Mouse (Mus musculus): ENCODE results near the gene Phkg2. TPM values are rescaled to one million over a fixed set of nuclear protein-coding genes. Genes with fewer than 3 reads are reported as not detected.

Phkg2 gene
- 10 to 100 TPM; 35.4 to 43.1 TPM for total RNA-seq (2021)
- long read RNA-seq, experiment 1, transcript Phkg2-201 (10 exons, 1,570 nt) = major isoform, 14 of 32 reads
- long read RNA-seq, experiment 1, partial matches to known transcripts = 1 of 32 reads
- long read RNA-seq, experiment 1, other reads (novel, unspliced or antisense) = 17 of 32 reads
- long read RNA-seq, experiment 2, partial matches to known transcripts = 0 of 8 reads
- long read RNA-seq, experiment 2, other reads (novel, unspliced or antisense) = 5 of 8 reads

DNA sequence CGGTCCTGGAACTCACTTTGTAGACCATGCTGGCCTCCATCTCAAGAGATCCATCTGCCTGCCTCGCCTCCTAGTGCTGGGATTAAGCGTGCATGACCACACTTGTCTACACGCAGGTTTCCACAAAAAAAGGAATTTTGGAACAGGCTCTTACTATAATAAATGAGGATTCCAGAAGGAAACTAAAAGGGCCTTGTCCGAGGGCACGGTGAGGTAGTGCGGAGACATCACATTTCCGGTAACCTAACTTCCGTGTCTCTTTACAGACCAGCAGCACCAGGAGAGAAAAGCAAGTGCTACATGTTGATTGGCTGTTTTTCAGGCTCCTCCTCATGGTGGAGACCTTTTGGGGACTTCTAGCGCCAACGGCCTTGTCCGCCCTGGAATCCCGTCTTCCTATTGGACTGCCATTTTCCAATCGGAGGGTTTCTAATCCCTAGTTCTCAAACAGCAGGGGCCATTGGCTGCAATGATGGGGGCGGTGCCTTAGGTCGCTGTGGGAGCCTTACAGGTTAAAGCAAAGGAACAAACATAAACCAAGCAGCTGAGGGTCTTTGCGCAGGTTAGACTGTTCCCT is at the start of gene Phkg2:
Phkg2 (plus strand) TSS at position 446 of the 577 bp plus-strand sequence.
- peak; percentile 93 to 94 for DNase-seq

DNA sequence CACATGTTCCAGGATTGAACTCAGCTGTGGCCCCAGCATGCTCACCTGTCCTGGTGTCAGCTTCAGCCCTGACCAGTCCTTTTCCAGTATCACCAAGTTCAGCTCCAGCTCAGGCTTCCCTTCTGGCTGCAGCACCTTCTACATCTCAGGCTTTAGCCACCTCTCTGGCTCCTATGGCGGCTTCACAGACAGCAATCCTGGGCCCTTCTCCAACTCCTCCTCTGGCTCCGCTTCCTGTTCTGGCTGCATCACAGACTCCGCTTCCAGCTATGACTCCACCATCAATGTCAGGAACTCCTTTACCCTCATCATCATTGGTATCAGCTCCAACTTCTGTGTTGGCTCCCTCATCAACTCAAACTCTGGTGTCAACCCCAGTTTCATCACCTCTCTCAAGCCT is 31.5 kb upstream of the Phkg2 start:
- no peak for DNase-seq

DNA sequence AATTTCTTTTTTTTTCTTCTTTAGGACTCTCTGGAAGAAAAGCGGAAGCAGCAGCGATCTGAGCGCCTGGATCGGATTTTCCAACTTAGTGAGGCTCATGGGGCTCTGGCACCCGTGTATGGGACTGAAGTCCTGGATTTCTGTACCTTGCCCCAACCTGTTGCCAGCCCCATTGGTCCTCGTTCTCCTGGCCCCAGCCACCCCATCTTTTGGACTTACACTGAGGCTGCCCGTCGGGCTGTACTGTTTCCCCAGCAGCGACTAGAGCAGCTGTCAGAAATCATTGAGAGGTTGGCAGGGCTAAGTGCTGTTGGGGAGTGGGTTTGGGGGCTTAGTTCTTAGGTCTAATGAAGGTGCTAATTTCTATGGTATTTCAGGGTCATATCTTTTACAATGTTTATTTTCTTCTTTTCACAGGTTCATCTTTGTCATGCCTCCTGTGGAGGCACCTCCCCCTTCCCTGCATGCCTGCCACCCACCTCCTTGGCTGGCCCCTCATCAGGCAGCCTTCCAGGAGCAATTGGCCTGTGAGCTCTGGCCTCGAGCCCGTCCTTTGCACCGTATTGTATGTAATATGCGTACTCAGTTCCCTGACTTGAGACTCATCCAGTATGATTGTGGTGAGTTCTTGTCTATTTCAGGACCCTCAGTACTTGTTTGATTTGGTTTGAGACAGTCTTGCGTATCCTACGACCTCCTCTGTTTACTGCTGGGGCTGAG is 23.9 kb upstream of the Phkg2 start:
- peak in 1 of 2 experiments; percentile 51 for DNase-seq

DNA sequence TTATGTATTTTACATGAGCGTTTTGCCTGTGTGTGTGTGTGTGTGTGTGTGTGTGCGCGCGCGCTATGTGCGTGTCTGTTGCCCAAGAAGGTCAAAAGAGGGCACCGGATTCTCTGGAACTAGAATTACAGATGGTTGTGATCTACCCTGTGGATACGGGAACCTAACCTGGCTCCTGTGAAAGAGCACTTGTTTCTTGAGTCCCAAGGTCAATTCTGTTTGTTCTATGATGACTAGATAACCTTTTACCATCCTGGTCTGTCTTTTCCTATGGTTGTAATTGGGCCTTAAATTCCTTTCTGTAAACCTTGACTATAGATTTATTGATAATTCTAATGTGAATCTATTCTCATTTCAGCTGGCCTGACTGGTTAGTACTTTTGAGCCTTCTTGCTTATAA is 21.6 kb upstream of the Phkg2 start:
- DNase-seq = no peak

DNA sequence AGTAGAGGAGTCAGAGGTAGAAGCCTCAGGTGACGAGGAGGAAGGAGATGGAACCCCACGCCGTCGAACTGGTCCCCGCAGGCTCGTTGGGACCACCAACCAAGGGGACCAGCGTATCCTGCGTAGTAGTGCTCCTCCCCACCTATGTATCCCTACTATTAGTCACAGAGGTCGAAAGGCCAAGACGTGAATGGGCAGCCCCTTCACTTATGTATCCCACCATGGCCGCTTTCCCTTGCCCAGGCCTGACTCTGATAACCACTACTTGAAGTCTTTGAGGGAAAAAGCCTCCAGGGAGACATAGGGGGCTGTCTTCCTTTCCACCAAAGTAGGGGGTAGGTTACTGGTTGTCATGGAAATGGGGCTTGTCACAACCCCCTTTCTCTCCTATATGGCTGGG is 12.6 kb upstream of the Phkg2 start:
- no peak for DNase-seq

DNA sequence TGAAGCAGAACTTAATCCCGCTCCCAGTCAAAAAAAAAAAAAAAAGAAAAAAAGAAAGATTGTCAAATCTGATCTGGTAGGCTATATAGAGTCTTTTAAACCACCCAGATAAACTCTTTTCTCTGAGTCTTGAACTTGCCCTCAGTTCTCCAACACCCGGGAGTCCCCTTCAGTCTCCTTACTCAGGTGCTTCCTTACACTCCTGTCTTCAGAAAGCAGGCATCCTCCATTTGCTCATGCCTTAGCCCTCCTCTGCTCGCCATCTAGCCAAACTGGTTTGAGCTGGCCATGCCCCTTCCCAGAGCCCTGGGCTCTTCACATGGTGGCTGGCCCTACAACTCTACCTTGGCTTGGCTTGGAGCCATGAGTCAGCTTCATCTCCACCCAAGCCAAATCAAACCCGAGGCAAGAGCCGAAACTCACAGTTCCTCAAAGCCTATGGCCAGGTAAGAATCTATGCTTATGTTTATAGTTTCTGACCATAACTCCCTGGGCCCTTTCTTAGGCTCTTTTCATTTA is 11.7 kb upstream of the Phkg2 start, which contains the start of gene Tmem265:
Tmem265 (plus strand) TSS at position 51 of the 519 bp plus-strand sequence.
- no peak for DNase-seq

DNA sequence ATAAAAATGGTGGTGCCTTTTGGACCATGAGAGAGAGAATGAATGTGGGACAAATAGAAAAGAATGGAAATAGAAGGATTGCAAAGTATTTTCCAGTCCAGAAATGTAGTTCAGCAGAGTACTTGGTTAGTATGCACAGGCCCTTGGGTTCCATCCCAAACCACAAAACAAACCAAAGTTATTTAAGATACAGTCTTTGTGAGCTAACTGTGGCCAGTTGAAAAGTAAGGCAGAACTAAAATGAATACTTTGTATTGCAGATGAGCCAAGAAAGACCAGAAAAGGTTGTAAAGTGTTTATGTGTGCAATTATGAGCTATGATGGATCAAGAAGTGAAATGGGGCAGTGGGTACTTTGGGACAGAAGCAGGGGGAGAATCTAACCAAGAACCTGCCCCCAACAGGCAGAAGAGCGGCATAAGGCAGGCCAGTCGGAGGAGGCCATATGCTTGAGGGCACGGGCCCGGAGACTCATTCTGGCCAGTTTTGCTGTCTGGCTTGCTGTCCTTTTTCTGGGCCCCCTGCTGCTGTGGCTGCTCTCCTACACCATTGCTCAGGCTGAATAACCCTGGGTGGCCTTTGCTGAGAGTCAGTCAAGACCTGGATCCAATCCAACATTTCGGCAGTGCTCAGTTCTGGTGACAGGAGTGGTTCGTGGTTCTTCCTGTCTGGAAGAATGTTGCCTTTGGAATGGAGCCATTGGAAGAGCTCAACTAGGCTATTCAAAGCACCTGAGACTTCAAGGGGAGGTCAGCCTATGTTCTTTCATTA is 8.6 kb upstream of the Phkg2 start:
- peak; percentile 43 to 60 for DNase-seq

DNA sequence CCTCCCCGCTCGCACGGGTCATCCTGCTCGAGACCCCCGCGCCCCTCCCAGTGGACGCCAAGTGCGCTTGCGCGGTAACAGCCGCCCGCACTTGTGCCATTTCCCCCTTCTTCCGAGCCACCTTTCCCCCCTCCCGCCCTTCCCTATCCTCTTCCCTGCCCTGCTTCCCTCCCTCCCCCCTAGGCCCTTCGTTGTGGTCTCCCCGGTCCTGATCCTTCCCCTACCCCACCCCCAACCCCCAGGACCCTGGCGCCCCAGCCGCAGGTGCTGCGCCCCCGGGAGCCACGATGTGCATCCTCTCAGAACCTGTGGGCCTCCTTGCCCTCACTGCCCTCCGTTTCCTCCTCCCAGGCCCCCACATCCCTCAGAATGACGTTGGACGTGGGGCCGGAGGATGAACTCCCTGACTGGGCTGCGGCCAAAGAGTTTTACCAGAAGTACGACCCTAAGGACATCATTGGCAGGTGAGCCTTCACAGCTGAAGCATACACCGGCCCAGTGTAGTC is 416 bp downstream of the Phkg2 start:
- no peak for DNase-seq

DNA sequence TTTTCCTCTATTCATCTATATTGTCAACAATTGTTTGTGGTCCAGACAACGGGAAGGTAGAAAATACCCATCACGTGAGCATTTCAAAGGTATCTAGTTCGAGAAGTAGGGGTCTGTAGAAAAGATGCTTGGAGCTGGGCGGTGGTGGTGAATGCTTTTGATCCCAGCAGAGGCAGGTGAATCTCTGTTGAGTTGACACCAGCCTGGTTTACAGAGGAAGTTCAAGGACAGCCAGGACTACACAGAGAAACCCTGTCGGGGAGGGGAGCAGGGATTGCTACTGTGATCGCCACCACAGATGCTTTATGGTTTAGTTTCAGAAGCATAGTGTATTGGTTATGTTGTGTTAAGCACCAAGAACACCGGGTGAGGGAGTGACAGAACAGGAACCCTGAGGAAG is 975 bp downstream of the Phkg2 start:
- no peak for DNase-seq

DNA sequence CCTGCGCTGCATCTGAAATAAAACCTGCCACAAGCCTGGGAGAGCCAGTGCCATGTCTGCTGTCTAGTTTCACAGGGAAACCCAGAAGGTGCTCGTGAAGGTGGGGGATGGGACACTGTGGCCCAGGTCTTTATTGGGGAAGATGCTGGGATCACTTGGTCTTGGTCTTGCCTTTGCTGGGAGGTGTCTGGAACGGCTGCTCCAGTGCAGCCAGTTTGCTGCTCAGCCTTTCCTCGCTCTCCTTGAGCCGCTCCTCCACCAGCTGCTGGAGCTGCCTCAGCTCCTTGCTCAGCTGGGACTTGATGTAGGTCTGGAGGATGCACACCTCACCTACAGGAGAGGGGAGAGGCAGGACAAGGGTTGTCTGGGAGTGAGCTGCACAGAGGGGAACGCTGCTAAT is 10.1 kb downstream of the Phkg2 start:
- no peak for DNase-seq

DNA sequence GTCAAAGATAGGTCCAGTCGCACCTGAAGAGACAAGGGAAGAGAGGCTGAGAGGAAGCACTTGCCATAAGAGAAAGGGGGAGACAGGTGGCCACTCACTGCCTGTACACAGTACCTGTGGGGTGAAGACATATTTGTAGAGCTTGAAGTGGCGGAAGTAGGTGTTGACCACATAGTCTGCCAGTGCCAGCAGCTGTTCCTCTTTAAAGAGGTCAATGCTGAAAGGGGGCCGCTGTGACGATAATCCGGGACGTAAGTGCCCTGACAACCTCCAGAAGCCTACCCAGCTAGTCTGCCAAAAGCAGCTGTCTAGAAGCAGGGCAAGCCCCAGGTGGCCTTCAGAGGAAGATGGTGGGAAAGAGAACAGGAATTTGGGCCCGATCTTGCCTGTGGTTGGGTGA is 11.9 kb downstream of the Phkg2 start:
- DNase-seq = no peak

DNA sequence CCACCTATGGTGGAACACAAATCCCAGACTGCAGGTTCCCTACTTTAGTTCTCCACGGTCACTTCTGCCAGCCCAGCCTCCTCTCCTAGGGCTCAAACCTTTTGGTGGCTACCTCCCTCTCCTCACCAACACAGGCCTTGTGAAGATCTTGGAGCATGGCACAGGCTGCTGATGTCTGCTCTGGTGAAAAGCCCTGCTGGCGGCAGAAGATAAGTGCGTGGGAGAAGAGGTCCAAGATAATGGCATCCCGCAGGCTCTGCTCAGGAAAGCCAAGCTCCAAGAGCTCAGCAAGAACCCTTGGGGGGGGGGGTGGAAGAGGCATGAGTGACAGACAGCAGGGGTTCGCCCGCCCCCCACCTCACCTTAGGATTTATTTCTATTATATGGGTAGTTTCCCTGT is 13.0 kb downstream of the Phkg2 start:
- DNase-seq = no peak

DNA sequence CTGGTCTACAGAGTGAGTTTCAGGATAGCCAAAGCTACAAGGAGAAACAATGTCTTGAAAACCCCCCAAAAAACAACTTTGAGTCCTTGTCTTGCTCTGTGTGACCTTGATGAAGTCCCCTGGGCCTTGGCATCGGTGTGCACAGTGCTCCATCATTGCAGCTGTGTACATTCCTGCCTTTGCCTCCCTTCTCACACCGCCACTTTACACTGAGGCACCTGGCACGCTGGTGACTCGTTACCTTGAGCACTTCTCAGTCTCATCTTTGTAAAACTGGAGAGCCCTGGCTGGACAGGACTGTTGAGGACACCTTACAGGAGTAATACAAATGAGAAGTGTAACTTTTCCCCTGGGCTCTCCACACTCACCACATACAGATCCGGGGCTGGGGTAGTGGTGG is 14.1 kb downstream of the Phkg2 start:
- no peak for DNase-seq

DNA sequence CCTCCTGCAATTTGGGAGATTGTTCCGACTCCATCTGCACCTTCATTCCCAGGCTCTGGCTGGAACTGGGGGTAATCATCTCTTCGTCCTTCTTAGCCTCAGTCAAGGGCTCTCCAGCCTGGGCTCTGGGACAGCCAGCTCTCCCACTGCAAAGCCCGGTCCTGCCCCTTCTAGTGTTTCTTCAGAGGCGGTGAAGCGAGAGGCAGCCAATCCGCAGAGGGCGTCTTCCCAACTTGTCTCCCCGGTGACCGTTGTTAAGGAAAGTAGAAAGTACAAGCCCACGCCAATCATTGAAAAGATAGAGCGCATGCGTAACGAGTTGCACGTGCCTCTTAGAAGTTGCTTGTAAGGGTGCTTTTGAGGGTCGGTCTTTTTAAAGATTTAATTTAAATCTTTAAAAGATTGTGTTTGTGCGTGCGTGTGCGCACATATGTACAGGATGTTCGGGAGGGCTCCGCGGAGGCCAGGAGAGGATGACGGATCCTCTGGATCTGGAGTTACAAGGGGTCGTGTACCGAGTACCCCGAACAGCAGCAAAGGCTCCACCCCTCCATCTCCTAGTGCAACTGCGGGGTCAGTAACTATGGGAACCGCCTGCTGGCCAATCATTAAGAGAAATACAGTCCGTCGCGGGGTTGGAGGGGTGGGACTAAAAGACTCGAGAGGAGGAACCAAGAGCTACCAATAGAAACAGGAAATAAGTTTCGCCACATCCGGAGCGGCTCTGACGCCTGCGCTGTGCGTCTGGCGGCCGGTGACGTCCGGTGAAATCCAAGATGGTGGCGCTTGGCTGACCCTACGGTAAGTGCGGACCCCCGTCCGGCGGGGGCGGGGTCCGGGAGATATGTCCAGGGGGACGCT is 15.1 kb downstream of the Phkg2 start, which contains the start of the genes Ccdc189 and Rnf40:
Ccdc189 (minus strand) TSS at position 585 of the 861 bp plus-strand sequence.
Rnf40 (plus strand) TSS at position 757 of the 861 bp plus-strand sequence.
- peak; percentile 95 to 96 for DNase-seq

DNA sequence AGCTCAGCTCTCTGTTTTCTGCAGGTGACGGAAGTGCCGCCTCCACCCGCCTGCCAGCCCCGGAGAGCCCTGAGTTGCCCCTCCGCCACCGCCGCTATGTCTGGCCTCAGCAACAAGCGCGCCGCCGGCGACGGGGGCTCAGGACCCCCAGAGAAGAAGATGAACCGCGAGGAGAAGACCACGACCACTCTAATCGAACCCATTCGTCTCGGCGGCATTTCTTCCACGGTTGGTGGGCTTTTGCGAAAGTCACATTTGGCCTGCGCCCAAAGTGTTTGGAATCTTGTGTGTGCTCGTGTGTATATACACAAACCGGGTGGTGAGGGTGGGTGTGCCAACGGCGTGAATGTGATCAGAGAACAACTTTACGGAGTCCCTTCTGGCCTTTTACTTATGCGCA is 15.8 kb downstream of the Phkg2 start:
- no peak for DNase-seq

DNA sequence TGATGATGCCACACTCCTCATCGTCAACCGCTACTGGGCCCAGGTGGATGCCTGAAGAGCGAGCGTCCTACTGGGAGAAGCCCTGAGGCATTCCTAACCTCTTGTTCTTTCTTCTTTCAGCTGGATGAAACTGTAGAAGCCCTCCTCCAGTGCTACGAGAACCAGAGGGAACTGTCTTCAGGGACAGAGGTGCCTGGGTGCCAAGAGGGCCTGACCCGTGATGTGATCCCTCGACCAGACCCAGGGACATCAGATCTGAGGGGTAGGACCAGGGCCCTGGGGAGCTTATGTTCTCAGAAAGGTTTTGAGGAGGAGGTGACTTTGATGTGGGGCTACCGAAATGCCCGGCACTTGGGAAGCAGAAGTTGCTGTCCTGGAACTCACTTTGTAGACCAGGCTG is 16.5 kb downstream of the Phkg2 start:
- no peak for DNase-seq

DNA sequence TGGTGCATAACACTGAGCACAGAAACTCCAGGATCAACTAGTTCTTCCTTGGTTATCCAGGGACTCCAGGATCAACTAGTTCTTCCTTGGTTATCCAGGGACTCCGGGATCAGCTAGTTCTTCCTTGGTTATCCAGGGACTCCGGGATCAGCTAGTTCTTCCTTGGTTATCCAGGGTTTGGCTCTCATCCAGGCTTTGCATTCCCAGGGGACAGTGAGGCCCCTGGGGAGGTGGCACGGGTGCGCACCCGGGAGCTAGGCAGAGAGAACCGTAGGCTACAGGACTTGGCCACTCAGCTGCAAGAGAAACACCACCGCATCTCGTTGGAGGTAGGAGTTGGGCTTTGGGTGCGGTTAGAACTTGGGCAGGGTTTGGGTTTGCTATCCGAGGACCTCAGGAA is 18.0 kb downstream of the Phkg2 start:
- DNase-seq = no peak

DNA sequence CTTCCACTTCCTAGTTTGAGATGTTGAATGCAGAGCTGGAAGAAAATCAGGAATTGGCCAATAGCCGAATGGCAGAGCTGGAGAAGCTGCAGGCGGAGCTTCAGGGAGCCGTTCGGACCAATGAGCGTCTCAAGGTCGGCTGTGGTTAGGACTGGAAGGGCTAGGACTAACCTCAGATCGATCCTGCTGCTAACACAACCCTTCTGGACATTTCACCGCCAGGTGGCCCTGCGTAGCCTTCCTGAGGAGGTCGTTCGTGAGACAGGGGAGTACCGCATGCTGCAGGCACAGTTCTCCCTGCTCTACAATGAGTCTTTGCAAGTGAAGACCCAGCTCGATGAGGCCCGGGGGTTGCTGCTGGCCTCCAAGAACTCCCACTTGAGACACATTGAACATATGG is 19.4 kb downstream of the Phkg2 start:
- DNase-seq = peak in 1 of 2 experiments; percentile 42

DNA sequence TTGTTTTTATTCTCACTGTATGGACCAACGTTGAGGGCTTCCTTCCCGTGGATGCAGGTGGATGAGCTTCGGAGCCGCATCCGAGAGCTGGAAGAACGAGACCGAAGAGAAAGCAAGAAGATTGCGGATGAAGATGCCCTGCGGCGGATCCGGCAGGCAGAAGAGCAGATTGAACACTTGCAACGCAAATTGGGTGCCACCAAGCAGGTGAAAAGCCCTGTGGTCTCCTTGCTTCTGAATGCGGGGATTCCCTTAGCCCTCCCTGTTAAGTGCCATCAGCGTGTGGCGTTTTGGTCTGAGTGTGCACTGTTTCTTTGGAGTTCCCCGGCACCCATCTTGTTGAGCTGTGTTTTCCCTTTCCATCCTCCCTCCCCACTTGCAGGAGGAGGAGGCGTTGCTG is 23.6 kb downstream of the Phkg2 start:
- DNase-seq = no peak

DNA sequence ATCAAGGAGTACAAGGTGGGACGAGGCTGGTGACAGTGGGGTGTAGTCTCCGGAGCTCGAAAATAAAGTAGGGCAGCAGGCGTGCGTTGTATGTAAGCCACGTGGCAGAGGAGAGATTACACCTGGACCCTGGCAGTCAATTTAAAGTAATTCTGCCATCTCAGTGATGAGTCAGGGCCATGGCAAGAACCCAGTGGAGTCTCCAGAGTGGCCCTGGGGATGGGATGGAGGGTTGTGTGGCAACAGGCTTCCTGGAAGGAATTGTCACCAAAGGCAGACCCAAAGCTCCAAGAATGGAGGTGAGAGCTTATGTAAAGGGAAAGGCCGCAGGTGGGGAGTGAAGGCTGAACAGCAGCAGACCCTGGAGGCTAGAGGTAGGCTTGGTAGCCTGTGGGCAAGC is 27.5 kb downstream of the Phkg2 start:
- DNase-seq = peak in 1 of 2 experiments; percentile 48

DNA sequence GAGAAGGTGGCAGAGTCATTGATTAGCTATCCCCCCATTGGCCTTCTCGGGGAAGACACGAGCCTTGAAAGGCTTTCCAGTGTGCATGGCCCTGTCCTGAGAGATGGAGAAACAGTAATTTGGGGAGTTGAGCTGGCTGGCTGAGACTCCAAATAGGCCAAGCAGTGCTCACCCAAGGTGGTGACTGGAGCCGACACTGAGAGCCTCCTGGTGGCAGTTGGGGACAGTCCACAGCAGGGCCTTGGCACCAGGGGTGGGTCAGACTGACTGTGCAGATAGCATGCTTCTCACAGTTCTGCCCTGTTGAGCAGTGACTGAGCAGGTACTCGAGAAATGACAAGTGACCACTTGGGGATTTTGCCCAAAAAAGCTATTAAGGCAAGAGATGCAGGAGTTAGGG is 28.6 kb downstream of the Phkg2 start:
- DNase-seq = no peak

Measured in adrenal gland, postnatal 36 days (tissue).